In the genomic region with DNA sequence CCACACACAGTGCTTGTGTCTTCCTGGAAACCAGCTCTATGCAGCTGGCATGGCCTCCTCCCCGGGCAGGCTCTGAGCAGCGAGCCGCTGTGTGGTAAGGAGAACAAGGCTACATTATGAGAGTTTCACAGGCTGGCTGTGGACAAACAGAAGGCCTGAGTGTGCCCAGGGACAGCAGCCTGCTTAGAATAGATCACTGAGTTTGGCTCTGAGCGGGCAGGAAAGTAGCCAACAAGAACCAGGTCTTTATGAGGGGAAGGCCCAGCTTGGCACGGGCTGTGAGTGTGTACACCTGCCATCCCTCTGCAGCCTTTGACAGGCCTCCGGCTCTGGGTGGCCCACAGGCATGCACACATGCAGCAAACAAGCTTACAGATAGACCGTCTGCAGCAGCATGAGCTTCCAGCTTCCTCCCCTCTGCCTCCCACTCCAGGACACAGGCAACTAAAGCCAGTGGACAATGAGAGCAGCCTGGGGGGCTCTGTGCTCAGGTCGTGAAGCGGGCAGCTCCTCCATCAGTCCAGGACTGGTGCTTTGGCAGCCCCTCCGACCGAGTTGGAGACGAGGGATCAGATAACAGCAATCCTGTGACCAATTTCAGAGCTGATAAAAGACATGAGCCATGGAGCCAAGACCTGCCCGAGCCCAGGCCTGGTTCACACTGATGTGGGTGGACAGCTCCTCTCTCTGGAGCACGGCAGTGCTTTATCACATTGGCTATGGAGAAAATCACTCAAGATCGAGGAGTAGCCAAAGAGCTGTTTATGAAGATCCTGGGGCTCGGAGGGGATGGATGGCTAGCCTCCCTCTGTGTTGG, we compare ENCODE assay signal across 10 mouse cellular contexts. TPM values are rescaled to one million over a fixed set of nuclear protein-coding genes. Genes with fewer than 3 reads are reported as not detected.
DNase-seq lines count a peak whose midpoint lies in the region; ATAC-seq lines count a peak whose summit lies in the region.
"Had no signal": no experiment of that assay in that cellular context is flagged by ENCODE, and none has a peak within 500 bp of the region (broad histone marks: within the 10 kb centered on the region; RNA-seq: fewer than 3 reads in every experiment).

No protein-coding gene starts in this region.

- H3K4me2 ChIP-seq in forebrain, embryonic 16.5 days (ENCODE audit: low read length) = no peak overlapping the region
- no peak overlapping the region for H3K4me2 ChIP-seq in forebrain, embryonic 13.5 days
- H3K4me2 ChIP-seq: embryonic facial prominence, embryonic 12.5 days had no signal

- H3K36me3 ChIP-seq in forebrain, embryonic 16.5 days (ENCODE audit: control insufficient read depth, insufficient read depth) = no peaks in the 10 kb centered on the region
- no peaks in the 10 kb centered on the region for H3K36me3 ChIP-seq in forebrain, embryonic 13.5 days (ENCODE audit: poor library complexity, severe bottlenecking)
- H3K36me3 ChIP-seq: embryonic facial prominence, embryonic 12.5 days had no signal

- H3K4me3 ChIP-seq in forebrain, embryonic 16.5 days (replicated peaks; ENCODE audit: low read length) = no peak overlapping the region
- no peak overlapping the region for H3K4me3 ChIP-seq in forebrain, embryonic 13.5 days
- H3K4me3 ChIP-seq: embryonic facial prominence, embryonic 12.5 days; megakaryocyte, embryonic 14.5 days had no signal

- H3K9me3 ChIP-seq in forebrain, embryonic 16.5 days (ENCODE audit: control insufficient read depth, low read length) = no peaks in the 10 kb centered on the region
- no peaks in the 10 kb centered on the region for H3K9me3 ChIP-seq in forebrain, embryonic 13.5 days (replicated peaks)
- H3K9me3 ChIP-seq: embryonic facial prominence, embryonic 12.5 days; megakaryocyte, embryonic 14.5 days had no signal

- no peaks in the 10 kb centered on the region for H3K4me1 ChIP-seq in forebrain, embryonic 16.5 days (replicated peaks; ENCODE audit: control insufficient read depth, insufficient read depth, low read length)
- H3K4me1 ChIP-seq in forebrain, embryonic 13.5 days = no peaks in the 10 kb centered on the region
- H3K4me1 ChIP-seq: embryonic facial prominence, embryonic 12.5 days had no signal

- H3K9ac ChIP-seq in forebrain, embryonic 16.5 days (replicated peaks; ENCODE audit: low read depth, low read length) = no peak overlapping the region
- H3K9ac ChIP-seq in forebrain, embryonic 13.5 days = no peak overlapping the region
- H3K9ac ChIP-seq: embryonic facial prominence, embryonic 12.5 days had no signal

- 60% methylated on average over 16 of the region's 16 CpGs for WGBS in forebrain, embryonic 16.5 days
- WGBS in forebrain, embryonic 13.5 days = 71% methylated on average over 16 of the region's 16 CpGs

- peak; percentile 85 for ATAC-seq in forebrain, embryonic 16.5 days
- no peak for ATAC-seq in forebrain, embryonic 13.5 days
- peak; percentile 84 for ATAC-seq in cerebellum, adult (ENCODE audit: insufficient number of reproducible peaks, low FRiP score, low TSS enrichment)

- peak; percentile 49 to 50 for DNase-seq in heart, adult 9 months (ENCODE audit: low spot score in 2 of 2)
- peak; percentile 49 to 74 for DNase-seq in left cerebral cortex, postnatal 25 days (ENCODE audit: low spot score in 2 of 2)
- no peak for DNase-seq in lung, adult 18-20 months
- DNase-seq in lung, postnatal 14 days = no peak
- no peak for DNase-seq in adrenal gland, adult 18-20 months (ENCODE audit: low spot score in 2 of 2)

- no peaks in the 10 kb centered on the region for H3K27me3 ChIP-seq in forebrain, embryonic 16.5 days (replicated peaks; ENCODE audit: control insufficient read depth, insufficient read depth, low read length)
- H3K27me3 ChIP-seq in forebrain, embryonic 13.5 days = peaks cover 3% of the 10 kb centered on the region; the same call in 1 of the 2 replicates
- H3K27me3 ChIP-seq: embryonic facial prominence, embryonic 12.5 days had no signal

- no peak overlapping the region for H3K27ac ChIP-seq in forebrain, embryonic 16.5 days (ENCODE audit: low read length)
- H3K27ac ChIP-seq in forebrain, embryonic 13.5 days = no peak overlapping the region
- H3K27ac ChIP-seq: embryonic facial prominence, embryonic 12.5 days had no signal

- intact Hi-C loops in left cerebral cortex, postnatal 25 days (cut with DNase I) = no loop called here

RNA-seq across cellular contexts. Expression of gene Bloc1s4, which starts 9.4 kb away (rescaled TPM):
- polyA plus RNA-seq in forebrain, embryonic 16.5 days (2015; fragmentation: Nextera tagmentation; extraction: Ambion mirVana) = 26.0 and 31.4 TPM in 2 replicates
- 23.9 and 24.2 TPM in 2 replicates for polyA plus RNA-seq in forebrain, embryonic 13.5 days (2015; fragmentation: Nextera tagmentation; extraction: Ambion mirVana)
- total RNA-seq in left cerebral cortex, postnatal 25 days (2021) = 10 to 100 TPM; 16.0 to 21.3 TPM
- total RNA-seq in adrenal gland, adult 18-20 months (2021) = 10 to 100 TPM; 27.0 to 35.8 TPM

RNA-seq across cellular contexts. Expression of gene D5Ertd579e, which starts 43.2 kb away (rescaled TPM):
- polyA plus RNA-seq in forebrain, embryonic 16.5 days (2015; fragmentation: Nextera tagmentation; extraction: Ambion mirVana) = 35.9 and 39.9 TPM in 2 replicates
- polyA plus RNA-seq in forebrain, embryonic 13.5 days (2015; fragmentation: Nextera tagmentation; extraction: Ambion mirVana) = 27.4 and 34.3 TPM in 2 replicates
- total RNA-seq in left cerebral cortex, postnatal 25 days (2021) = 10 to 100 TPM; 91.8 to 97.9 TPM
- 10 to 100 TPM; 73.9 to 87.5 TPM for total RNA-seq in adrenal gland, adult 18-20 months (2021)

RNA-seq across cellular contexts. Expression of gene Mrfap1, which starts 57.6 kb away (rescaled TPM):
- polyA plus RNA-seq in forebrain, embryonic 16.5 days (2015; fragmentation: Nextera tagmentation; extraction: Ambion mirVana) = 284 and 308 TPM in 2 replicates
- polyA plus RNA-seq in forebrain, embryonic 13.5 days (2015; fragmentation: Nextera tagmentation; extraction: Ambion mirVana) = 332 and 345 TPM in 2 replicates
- total RNA-seq in left cerebral cortex, postnatal 25 days (2021) = 100 to 1,000 TPM; 437 to 460 TPM
- 100 to 1,000 TPM; 581 to 655 TPM for total RNA-seq in adrenal gland, adult 18-20 months (2021)

Comparison
In these comparisons a context has a peak if more than half of its experiments do, and no peak if none do; other contexts are left out.
1. DNase-seq: peak in heart, adult 9 months (2 of 2) and left cerebral cortex, postnatal 25 days (2 of 2); none in lung, adult 18-20 months (0 of 2), lung, postnatal 14 days (single experiment) and adrenal gland, adult 18-20 months (0 of 2).